Mouse (Mus musculus) cerebellum, adult 11 months (tissue): ENCODE measurements around the gene Hao1.

ENCODE experiments used
- DNase-seq: peaks from one replicate; pipeline ENCODE4 v3.0.0; 2022

Gene Hao1

GRCm38 (mm10) chr2:134460831-134461230 is 93.3 kb downstream of the Hao1 start:
- no peak for DNase-seq

GRCm38 (mm10) chr2:134456065-134456505 is 98.1 kb downstream of the Hao1 start:
- DNase-seq: no peak

GRCm38 (mm10) chr2:134452748-134453147 is 101.4 kb downstream of the Hao1 start:
- no peak for DNase-seq

GRCm38 (mm10) chr2:134450976-134451375 is 103.2 kb downstream of the Hao1 start:
- DNase-seq: no peak
